Mouse (Mus musculus) urinary bladder, adult 2 months (tissue): ENCODE results near the gene Hip1. TPM values are rescaled to one million over a fixed set of nuclear protein-coding genes. Genes with fewer than 3 reads are reported as not detected.

Experiments used
- DNase-seq: peaks from one replicate; pipeline ENCODE4 v3.0.0; 2022; ENCODE audit warnings: low spot score
- polyA plus RNA-seq: library from polyadenylated mRNA; depleted of rRNA; stranded (reverse); fragments of >200 nt; gene quantifications from 2 replicates; pipeline ENCODE4 v1.2.3, GENCODE M21; 2012

The Hip1 gene
- polyA plus RNA-seq, 1 experiment, result 25.3 TPM

GRCm38 (mm10) chr5:135442430-135442829 is 102.5 kb downstream of the Hip1 start:
- DNase-seq, result no peak

DNA sequence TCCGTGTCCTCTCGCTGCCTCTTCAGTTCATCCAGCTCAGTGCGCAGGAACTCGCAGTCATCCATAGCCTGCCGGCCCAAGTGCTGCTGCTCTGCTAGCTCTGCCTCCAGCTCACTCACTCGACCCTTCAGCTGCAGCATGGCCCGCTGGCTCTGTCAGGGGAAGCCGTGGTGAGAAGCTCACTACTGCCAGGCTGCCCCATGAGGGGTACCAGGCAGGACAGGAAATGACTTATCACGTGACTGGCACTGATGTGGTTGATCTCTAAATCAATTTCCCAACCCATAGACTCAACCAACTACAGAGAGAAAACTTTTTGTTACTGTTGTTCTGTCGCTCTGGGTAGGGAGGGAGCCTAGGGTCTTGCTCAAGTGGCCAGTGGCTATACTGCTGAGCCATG is 109.9 kb downstream of the Hip1 start:
- DNase-seq, result no peak

- no peak for DNase-seq
Measured at GRCm38 (mm10) chr5:135433861-135434260, 111.1 kb downstream of the Hip1 start.

DNA sequence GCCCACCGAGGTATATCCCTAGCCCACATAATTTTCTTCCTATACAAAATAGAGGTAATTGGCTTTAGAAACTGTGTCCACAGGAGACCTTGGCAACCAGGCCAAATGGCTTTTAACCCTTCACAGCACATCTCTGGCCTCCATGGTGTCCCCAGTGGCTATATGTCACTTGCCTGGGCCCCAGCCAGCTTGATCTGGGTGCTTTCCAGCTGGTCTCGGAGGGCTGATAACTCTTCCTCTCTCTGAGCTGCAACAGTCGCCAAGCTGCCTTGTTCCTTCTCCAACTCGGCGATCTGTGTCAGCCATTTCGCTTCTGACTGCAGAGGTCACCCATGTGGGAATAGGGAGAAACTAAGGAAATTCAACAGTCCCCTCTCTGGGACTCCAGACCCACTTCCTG is 113.8 kb downstream of the Hip1 start:
- DNase-seq, result no peak

GRCm38 (mm10) chr5:135428786-135429185 is 116.1 kb downstream of the Hip1 start:
- no peak for DNase-seq

DNA sequence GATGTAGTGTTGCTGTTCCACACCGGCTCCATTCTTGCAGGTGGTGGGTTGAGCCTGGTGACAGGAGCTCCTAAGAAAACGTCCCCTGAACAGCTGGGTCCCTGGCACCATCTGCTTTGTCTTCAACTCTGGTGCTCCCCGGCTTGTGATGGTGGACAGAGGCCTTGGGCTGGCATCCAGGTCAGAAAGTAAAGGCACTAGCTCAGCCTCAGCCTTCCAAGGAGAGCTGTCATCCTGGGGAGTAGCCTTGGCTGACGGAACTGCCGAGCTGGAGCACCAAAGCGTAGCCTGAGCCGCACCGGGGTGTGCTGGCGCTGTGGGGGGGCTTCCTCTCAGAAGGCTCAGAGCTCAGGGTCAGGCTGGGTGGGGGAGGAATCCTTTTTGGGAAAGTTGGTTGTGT is 134.7 kb downstream of the Hip1 start:
- no peak for DNase-seq

- DNase-seq, result no peak
Measured at GRCm38 (mm10) chr5:135408114-135408513, 136.8 kb downstream of the Hip1 start.

- DNase-seq, result no peak
Measured at GRCm38 (mm10) chr5:135405437-135405836, 139.5 kb downstream of the Hip1 start.

DNA sequence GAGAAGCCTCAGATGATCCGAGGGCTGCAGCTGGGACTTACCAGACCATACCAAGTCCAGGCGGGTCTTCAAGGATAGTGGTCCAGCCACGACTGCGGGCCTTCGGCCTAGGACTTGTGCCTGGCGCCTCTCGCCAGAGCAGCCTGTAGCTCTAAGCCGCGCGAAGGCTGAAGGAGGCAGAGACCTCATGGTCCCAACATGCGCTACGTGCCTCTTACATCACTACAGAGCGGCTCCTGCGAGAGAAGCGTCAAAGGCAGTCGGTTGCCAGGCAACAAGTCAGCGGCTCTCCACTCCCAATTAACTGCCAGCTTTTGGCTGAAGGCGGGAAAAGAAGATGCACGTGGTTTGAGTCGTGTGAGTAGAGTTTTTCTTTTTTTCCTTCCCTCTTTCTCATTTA is 140.3 kb downstream of the Hip1 start:
- no peak for DNase-seq

GRCm38 (mm10) chr5:135400244-135400643 is 144.7 kb downstream of the Hip1 start:
- DNase-seq, result peak; percentile 48

- DNase-seq, result no peak
Measured at GRCm38 (mm10) chr5:135399382-135399781, 145.5 kb downstream of the Hip1 start.

DNA sequence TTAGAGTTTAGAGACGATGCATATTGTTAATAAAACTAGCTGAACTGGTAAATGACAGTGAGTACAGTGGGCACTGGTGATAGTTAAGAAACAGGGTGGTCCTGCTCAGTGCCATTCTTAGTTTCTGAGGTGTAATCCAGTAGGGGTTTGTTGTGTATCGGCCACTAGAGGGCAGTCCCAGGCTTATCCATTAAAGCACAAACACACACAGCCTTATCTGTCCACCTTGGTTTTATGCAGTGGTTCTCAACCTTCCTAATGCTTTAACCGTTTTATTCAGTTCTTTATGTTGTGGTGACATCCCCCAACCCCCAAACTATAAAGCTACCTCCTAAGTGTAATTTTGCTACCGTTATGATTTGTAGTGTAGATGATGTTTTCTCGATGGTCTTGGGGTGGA is 149.1 kb downstream of the Hip1 start:
- DNase-seq, result no peak

DNA sequence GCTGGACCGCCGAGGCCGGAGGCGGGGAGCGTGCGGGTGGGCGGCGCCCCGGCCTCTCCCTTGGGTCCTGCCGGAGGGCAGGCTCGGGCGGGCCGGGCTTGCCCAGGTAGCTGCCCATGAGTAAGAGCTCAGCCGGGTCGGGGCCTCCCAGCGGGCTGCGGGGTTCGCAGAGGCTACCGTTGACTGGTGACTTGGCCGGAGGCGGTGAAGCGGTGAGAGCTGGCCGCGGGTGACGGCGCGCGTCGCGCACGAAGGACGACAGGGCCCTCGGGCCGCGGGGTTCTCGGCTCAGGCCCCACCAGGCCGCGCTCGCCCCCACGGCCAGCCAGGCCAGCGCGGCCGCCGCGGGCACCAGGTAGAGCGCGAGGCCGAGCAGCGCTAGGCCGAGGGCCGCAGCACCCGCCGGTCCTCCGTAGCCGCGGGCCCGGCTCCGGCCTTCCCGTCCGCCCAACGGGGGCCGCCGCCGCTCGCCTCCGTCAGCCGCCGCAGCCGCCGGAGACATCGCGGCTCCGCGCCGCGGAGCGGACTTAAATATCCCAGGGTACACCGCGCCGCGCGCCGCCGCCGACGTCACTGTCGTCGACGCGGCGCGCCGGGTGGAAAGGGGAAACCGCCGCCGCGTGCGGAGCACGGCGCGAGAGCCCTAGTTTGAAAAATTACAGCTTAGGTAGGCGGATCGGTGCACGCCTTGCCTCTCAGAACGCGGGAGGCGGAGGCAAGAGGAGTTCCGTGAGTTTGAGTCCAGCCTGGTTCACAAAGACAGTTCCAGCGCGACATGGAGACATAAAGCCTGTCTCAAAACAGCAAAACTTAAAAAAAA is 150.7 kb downstream of the Hip1 start, which contains the start of gene Pom121:
Pom121 (minus strand) TSS at position 543 of the 820 bp plus-strand sequence.
- DNase-seq, result peak; percentile 76

- no peak for DNase-seq
Measured at GRCm38 (mm10) chr5:135383771-135384170, 161.1 kb downstream of the Hip1 start.

GRCm38 (mm10) chr5:135382746-135383145 is 162.2 kb downstream of the Hip1 start:
- no peak for DNase-seq

DNA sequence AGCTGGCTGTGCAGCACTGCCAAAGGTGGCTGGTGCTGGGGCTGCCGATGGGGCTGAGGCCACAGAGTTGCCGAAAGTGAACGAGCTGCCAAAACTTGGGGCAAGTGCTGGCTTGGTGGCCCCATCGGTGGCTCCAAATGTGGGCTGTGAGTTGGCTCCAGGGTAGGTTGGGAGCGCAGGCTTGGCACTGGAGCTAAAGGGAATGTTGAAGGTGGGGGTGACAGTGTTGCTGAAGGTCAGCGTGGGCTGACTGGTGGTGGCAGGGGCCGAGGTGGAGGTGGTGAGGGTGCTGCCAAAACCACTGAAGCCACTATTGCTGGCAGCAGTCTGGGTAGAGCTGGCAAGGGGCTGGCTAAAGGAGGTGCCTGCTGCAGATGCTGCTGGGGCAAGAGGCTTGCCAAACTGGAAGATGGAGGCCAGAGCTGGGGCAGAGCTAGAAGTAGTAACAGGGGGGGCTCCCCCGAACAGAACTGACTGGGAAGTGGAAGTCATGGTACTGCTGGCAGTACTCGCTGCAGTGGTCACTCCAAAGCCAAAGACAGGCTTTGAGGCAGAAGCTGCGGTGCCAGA is 163.5 kb downstream of the Hip1 start:
- DNase-seq, result no peak

- DNase-seq, result no peak
Measured at GRCm38 (mm10) chr5:135380681-135381080, 164.2 kb downstream of the Hip1 start.

DNA sequence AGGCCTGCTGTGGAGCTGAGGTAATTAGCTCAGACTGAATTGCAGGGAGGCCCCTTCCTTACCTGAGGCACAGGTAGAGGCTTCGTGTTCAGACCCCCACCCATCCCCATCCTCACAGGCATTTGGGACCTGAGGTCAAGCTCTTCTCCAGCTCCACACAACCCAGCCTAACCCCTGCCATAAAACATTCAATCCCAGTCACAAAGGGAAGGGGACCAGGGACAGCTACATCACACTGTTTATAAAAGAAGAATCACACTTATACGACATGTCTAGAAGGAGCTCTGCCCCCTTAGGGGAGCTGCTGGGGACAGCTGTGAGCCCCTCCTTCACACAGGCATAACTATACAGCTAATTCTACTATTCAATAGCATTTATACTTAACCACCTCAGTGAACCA is 168.6 kb downstream of the Hip1 start:
- DNase-seq, result no peak

GRCm38 (mm10) chr5:135375167-135375566 is 169.8 kb downstream of the Hip1 start:
- DNase-seq, result no peak

- DNase-seq, result no peak
Measured at GRCm38 (mm10) chr5:135373601-135374000, 171.3 kb downstream of the Hip1 start.

- no peak for DNase-seq
Measured at GRCm38 (mm10) chr5:135371195-135371594, 173.7 kb downstream of the Hip1 start.

DNA sequence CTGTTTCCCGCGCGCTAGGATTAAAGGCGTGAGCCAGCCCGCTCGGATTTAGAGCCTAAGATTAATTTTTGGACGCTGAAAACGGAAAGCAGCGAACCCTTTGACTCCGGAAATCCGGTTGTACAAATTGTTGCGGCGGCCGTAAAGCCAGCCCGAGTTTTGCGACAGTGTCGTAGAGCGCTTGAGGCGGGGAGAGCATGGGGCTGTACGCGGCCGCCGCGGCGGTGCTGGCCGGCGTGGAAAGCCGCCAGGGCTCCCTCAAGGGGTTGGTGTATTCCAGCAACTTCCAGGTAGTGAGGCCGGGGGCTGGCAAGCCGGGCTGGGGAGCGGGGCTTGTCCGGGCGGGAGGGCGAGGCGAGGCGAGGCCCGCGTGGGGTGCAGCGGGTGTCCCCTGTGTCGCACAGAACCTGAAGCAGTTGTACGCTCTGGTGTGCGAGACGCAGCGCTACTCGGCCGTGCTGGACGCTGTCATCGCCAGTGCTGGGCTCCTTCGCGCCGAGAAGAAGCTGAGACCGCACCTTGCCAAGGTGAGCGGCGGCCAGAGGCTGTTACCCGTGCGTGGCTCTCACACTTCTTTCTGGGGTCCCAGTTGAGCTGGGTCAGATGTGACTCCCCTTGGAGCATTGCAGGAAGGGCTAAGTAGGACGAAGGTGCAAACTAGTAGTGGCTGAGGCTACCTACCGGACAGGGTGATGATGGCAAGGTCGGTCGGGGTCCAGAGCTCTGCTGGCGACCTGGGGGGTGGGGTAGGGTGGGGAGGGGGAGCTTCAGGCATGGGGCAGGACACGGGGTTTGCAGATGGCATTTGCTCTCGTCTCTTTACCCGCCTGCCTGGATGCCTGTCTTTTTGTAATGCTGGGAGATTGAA is 174.9 kb downstream of the Hip1 start, which contains the start of gene Nsun5:
Nsun5 (plus strand) TSS at position 167 of the 868 bp plus-strand sequence.
- DNase-seq, result peak; percentile 88
